Mouse (Mus musculus) A20 (cell line): ENCODE measurements around the gene Usp2.
A peak's percentile ranks its signal among the peaks of the same experiment; 100 is the strongest.
"Not testable (repeated sequence)": the region's sequence is repeated elsewhere in the genome, so short reads cannot be mapped to it uniquely, and the experiment has no call there.

Experiments used
- DNase-seq: peaks from one replicate; pipeline ENCODE4 v3.0.0-alpha.2; 2011; ENCODE audit warnings: low read depth, low spot score

The Usp2 gene

DNA sequence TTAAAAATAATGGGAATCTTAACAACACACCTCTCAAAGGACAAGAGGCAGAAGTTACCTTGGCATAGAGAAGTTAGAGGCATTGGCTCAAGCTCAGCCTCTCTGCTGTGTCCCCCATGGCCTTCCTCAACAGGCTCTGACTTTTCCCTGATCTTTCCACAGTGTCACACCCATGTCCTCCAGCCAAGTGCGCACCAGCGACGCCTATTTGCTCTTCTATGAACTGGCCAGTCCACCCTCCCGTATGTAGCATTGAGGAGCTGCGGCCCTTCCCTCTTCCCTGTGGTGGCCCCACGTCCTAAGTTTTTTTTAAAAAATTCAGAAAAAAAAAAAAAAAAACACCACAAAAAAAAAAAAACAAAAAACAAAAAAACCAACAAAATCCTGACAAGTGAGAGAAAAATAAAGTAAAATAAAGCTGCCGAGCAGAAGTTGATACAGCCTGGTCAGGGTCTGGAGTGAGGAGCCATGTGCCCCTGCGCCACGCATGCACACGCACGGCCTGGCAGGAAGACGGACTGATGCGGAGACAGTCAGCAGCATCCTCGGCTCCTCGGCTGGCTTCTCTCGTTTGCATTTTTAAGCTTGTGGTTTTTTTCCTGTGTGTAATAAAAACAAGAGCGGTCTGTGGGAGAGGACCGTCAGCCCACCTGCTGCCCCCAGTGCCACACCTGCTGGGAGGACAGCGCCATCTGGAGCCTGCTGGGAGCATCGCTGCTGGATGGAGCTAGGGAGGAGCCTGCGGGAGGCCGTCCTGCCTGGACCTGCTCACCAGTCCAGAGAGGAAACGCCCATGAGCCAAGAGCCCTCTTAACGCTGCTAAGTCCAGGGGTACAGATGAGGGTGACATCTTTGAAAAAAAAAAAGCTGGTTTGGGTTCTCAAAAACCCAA lies 27.0 kb downstream of the Usp2 start:
- DNase-seq = peak; percentile 96

DNA sequence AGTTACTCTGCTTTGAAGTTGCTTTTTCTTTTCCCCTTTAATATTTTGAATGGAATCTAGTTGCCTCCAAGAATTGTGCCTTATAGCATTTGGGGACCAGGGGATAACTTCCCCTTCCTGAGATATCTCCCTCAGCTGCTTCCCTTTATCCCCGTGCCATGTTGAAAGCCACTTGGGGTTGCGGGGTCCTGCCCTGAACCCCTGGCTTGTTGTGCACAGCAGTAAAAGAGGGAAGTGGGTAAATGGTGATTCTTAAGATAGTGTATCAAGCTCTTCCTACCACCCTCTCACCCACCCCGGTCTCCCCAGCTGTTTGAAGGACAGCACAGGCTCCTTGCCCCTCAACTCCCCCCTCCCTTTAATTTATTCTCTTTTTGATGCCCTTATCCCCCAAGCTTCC lies 27.9 kb downstream of the Usp2 start:
- peak; percentile 84 for DNase-seq

DNA sequence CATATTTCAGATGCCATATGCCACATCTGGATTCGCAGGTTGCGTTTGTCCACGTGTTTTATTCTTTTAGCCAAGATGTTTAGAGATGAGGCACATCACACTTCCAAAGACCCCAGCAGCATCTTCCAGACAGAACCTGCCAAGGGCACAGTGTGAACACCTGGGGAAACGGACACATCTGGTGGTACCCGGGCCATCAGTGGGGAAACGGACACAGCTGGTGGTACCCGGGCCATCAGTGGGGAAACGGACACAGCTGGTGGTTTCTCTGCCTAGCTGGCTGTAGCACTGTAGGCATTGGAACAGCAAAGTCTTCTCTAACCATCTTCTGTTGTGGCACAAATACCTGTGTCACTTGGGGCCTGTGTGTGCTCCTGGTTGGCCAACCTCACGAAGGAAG lies 29.0 kb downstream of the Usp2 start:
- DNase-seq = peak; percentile 76

DNA sequence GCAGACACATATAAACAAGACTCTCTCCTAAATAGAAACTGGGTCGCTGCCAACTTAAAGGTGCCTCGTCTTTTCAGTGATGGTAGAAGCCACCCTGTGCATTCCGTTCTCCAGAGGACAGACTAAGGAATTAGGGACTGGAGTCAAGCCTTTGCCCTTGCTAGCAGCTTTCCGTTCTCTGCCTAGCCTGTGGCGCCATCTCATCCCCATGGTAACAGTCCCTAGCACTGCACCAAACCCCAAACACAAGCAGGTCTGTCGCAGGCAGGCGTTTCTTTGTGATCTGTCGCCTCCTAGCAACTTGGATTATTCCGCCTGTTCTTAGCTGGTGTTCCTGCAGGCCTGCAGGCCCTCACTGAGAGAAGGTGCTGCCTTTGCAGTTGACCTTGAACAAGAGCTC lies 29.7 kb downstream of the Usp2 start:
- no peak for DNase-seq

DNA sequence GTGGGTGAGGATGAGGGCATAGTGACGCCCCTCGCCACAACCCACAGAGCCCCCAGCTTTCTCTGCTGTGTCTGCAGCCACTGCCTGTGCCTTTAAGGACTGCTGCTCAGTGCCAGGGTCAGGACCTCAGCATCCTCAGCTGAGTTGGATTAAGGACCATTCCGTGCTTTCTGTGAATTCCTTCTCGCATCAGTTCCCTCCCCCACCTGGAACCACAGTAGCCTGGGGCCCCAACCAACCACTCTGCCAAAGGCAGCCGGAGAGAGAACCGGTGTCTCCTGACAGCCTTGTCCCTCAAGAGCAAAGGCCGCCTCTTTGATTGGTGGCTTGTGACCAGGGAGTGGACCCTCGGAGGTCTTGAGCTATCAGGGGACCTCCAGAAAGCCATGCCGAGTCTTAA lies 34.7 kb downstream of the Usp2 start, which contains the start of gene Mfrp:
TSS of gene Mfrp (plus strand) at position 240 of the 400 bp plus-strand sequence.
- DNase-seq = no peak

DNA sequence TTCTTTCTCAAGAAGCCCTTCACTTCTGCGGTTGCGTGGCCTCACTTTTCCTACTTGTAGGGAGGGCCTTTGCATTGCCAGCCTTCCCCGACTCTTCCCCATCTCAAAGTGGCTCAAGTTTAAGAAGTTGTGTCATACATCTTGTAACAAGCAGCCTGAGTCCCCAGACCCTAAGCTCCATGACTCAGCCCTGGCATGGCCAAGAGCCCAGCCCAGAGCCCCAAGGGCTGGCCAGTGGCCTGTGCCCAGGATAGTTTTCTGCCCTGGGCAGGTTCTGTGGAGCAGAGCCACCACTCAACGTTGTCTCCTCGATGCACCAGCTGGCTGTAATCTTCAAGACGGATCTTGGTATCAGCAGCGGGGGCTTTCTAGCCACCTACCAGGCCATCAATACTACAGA lies 38.1 kb downstream of the Usp2 start:
- no peak for DNase-seq

DNA sequence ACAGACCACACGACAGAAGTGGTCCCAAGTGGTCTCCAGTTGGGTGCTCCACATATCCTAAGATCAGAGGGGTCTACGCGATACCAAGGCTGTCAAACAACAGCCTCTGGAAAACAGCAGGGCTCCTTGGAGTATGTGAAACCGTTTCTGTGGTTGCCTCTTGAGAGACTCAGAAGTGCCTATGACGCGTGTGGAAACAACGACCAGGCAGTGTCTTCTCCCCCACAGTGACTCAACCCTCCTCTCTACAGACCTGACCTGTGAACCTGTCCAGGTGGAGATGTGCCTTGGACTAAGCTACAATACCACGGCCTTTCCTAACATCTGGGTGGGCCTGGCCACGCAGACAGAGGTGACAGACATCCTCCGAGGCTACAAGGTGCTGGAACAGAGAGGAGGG lies 39.0 kb downstream of the Usp2 start:
- no peak for DNase-seq

DNA sequence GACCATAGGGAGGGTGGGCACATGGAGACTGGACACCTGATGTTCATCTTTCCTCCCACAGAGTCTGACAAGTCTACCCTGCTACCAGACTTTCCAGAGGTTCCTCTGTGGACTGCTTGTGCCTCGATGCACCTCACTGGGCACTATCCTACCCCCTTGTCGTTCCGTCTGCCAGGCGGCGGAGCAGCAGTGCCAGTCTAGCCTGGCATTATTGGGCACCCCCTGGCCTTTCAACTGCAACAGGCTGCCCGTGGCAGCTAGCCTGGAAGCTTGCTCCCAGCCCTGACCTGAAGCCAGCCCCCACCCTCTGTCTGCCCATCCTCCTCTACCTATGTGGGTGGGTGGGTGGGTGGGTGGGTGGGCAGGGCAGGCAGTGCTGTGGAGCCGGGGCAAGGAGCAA lies 39.4 kb downstream of the Usp2 start:
- DNase-seq = no peak

DNA sequence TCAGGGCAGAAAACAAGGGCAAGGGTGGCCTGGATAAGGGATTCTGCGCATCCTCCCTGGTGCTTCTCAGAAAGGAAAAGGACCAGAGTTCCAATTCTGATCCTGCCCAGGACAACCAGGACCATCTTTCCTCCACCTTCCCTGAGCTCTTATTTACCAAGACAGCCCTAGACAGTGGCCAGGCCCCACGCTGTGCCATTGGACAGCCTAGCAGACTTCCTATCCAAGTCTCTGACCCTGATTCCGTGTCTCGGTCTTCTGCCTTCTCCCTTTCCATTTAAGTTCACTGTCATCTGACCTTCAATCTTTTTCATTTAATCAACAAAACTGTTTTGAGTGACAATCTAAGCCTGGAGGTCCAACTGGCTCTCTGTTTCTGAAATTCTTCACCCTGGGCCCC lies 39.8 kb downstream of the Usp2 start:
- no peak for DNase-seq

DNA sequence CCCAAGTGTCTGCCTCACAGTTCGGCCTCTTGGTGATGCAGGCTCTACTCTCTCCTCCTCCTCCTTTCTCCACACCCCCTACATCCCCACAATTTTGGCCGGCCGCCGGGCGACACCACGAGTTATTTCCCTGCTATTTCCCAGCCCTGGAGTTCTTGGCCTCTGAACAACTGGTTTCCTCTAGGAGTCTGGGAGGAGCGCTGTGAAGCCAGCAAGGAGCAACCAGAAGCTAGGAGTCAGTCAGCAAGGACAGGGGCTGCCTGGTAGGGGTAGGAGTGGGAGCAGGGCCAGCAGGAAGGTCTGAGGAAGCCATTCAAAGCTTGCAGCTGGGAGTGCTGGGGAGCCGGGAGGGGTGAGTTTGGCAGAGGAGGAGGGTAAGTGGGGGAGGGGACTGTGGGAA lies 40.3 kb downstream of the Usp2 start, which contains the start of gene C1qtnf5:
TSS of gene C1qtnf5 (plus strand) at position 136 of the 400 bp plus-strand sequence.
- no peak for DNase-seq

DNA sequence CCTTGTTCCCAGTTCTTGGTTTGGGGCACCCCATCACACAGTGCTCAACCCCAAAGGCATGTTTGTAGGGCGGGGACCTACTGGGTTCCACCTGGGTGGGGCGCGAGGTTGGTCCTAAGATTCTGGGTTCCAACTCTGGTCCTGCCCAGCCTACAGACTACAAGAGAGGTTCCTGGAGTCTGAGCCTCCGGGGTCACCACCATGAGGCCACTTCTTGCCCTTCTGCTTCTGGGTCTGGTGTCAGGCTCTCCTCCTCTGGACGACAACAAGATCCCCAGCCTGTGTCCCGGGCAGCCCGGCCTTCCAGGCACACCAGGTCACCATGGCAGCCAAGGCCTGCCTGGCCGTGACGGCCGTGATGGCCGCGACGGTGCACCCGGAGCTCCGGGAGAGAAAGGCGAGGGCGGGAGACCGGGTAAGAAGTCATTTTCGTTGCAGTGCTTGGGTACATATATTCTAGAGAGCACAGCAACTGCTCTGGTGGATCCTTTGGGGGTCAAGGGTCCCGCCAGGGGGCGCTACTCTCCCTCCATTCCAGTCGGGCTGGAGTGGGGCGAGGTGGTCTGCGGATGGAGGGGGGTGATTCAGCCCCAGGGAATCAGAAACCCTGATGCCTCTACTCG lies 40.8 kb downstream of the Usp2 start:
- DNase-seq = no peak

DNA sequence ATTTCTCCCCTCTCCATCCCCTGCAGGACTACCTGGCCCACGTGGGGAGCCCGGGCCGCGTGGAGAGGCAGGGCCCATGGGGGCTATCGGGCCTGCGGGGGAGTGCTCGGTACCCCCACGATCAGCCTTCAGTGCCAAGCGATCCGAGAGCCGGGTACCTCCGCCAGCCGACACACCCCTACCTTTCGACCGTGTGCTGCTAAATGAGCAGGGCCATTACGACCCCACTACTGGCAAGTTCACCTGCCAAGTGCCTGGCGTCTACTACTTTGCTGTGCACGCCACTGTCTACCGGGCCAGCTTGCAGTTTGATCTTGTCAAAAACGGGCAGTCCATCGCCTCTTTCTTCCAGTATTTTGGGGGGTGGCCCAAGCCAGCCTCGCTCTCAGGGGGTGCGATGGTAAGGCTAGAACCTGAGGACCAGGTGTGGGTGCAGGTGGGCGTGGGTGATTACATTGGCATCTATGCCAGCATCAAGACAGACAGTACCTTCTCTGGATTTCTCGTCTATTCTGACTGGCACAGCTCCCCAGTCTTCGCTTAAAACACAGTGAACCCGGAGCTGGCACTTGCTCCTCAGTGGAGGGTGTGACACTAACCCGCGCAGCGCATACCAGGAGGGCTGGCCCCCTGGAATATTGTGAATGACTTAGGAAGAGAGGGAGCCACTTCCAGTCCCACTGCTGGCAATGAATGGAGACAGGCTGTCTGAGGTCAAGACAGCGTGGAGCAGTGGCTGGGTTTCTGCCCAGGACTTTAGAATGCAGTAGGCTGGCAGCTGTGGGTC lies 41.6 kb downstream of the Usp2 start:
- no peak for DNase-seq

DNA sequence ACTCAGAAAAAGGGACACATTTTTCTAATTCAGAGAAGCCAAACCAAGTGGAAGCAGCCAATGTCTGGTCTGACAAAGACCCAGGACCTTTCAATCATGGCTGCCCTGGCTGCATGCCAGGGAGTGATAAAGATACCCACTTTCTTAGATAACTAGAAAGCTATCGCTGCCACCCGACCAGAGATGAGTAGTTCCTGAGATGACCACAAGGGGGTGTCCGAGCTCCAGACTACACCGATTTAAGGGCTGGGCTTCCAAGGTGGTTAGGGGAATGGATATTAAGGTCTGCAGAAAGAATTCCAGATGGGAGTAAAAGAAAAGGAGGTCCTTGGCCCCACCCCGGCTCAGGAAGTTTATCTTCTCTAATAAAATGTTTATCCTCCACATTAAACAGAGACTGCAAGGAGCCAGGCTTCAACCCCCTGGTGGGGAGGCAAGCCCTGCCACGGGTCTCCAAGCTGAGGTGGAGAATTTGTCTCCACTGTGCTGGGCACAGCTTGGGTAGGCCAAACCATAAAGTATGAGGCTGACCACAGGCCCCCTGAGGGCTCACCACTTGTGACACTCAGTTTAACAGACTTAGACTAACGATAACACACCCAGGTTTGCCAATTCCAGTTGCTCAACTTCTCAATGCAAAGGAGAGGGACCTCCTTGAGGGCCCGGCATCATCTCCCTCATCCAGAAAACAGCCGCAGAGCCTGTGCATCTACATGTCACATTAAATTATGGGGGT lies 42.7 kb downstream of the Usp2 start:
- peak; percentile 76 for DNase-seq

DNA sequence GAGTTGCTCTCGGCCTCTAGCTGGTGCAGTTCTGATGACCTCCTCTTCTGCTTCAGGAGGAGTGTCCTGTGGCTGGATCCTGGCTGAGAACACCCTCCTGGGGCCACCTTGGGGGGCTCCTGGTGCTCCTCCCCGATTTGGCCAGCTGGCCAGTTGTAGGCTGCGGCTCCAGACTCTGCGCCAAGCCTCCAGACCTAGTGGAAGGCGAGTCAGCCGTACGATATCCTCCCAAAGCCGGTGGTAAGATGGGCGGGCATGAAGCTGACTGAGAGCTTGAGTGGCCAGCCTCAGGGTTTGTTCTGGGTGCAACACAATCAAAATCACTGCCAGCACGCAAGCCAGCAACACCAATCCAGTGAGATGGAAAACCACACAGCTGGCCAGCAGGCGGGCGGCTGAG lies 45.1 kb downstream of the Usp2 start:
- DNase-seq = not testable (repeated sequence)

DNA sequence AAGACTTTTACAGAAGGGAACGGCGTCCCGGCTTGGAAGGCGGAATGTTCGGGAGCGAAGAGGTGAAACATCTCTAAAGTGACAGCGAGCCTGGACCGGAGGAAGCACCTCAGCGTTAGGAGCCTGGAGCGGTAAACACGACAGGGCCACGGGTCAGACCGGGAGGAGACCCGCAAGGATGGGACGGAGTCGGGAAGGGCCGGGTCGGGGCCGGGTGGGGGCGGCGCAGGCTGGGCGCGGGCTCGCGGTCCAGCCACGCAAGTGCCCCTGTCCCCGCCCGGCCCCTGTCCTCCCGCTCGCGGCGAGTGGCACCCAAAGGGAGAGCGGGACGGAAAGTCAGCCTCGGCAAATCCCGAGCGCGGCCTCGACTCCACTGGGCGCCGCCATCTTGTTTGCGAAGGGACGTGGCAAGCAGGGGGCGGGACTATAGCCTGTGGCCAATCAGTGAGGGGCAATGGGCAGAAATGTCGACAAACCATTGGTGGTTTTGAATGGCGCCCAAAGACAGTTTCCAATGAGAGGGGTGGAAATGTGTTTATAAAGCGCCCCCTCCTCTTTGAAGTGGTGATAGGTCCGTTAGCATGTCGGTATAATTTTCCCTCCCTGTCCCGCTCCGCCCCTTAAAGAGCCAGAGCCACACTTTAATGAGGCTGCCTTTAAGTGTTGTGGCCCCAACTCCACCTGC lies 46.4 kb downstream of the Usp2 start, which contains the start of the genes Gm49380 and Rnf26:
TSS of gene Gm49380 (minus strand) at position 396 of the 685 bp plus-strand sequence.
TSS of gene Rnf26 (minus strand) at position 413 of the 685 bp plus-strand sequence.
- DNase-seq = peak; percentile 97

DNA sequence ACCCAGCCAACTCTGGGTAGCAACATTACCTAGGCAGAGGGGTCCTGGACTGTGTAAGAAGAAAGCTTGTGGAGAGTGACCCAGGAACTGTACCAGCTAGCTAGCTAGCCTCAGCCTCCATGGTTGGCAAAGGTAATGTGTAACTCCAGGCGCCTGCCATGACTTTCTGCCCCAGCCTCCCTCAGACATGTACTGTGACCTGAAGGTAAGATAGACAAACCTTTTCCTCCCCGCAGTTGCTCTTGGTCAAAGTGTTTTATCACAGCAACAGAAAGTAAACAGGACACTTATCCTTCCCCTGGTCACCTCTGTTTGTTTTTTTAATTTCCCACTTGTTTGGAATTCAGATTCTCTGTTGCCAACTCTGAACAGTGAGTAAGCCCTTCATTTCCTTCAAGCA lies 47.6 kb downstream of the Usp2 start:
- DNase-seq = peak; percentile 26

DNA sequence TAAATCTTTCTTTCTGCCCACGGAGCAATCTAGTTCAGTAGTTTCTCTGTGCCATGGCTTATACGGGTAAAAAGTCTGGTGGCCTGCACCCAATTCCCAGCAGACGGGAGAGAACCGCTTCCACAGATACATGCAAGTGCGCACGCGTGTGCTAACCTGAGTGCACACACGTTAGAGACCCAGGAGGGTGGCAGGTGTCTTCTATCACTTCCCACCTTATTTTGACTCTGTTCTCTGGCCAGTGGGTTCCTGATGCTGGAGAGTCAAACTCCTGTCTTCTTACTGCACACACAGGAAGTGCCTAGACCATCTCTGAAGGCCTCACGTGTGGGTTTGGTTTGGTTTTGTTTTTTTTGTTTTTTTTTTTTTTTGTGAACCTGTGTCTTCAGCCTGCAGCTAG lies 48.8 kb downstream of the Usp2 start:
- peak; percentile 41 for DNase-seq

DNA sequence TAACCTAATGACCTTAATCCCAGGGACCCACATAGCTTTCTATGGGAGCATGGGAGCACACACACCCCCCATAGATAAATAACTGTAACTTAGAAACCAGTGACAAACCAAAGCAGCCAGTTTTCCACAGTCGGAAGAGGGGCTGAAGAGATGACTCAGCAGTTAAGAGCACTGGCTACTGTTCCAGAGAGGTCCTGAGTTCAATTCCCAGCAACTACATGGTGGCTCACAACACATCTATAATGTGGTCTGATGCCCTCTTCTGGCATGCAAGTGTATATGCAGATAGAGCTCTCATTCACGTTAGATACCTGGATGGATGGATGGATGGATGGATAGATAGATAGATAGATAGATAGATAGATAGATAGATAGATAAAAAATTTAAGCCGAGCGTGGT lies 49.4 kb downstream of the Usp2 start:
- DNase-seq = peak; percentile 41

DNA sequence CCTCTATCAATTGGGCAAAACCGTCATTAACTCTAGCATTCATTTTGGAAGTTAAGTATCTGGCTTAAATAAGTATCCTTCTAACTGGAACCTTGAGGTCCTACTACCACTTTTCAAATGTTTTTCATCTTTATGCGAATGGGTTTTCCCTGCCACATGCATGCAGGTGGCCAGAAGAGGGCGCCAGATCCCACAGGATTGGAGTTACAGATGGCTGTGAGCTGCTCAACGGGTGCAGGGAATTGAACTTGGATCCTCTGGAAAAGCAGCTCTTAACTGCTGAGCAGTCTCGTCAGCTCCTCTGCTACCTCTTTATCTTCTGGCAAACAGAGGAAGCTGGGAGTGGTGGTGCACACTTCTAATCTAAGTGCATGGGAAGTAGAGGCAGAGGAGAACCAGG lies 52.2 kb downstream of the Usp2 start:
- peak; percentile 64 for DNase-seq

DNA sequence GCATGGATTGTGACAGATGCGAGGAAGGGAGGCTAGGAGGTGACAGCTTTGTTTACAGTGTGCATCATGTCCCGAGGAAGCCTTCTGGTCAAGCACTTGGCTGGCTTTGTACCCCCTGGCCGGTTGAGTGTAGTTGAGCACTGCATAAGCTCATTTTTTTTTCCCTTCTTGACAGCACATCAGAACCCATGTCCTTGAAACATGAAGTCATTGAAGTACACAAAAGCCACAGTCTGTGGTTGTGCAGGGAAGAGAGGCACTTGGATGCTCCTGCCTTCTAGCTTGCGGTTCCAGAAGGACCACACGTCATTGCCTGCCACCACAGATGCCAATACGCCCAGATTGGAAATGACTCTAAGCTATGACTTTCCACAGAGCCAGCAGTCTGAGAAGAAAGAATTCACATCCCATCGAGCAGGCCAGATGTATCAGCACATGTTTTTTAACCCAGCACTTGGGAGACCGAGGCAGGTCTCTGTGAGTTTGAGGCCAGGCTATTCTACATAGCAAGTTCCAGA lies 53.2 kb downstream of the Usp2 start:
- DNase-seq = no peak
